Mouse (Mus musculus) thymus, adult 2 months (tissue): Measurements from ENCODE around the gene Ubap1l.

Experiments used
- CTCF ChIP-seq: fragments of 200-500 bp; IDR thresholded peaks from 2 replicates; pipeline ENCODE4 v1.5.1; 2012; ENCODE audit warnings: mild to moderate bottlenecking, control low read depth, low read length, moderate library complexity, borderline replicate concordance; ENCODE audit not compliant: control insufficient read depth, poor library complexity, insufficient read depth; ENCODE audit errors: extremely low read depth
- POLR2A ChIP-seq: fragments of 200-500 bp; IDR thresholded peaks from 2 replicates; pipeline ENCODE4 v1.6.1; 2012; ENCODE audit warnings: mild to moderate bottlenecking, low read length, control low read depth, moderate library complexity; ENCODE audit not compliant: control insufficient read depth, poor library complexity, insufficient read depth; ENCODE audit errors: extremely low read depth

DNA sequence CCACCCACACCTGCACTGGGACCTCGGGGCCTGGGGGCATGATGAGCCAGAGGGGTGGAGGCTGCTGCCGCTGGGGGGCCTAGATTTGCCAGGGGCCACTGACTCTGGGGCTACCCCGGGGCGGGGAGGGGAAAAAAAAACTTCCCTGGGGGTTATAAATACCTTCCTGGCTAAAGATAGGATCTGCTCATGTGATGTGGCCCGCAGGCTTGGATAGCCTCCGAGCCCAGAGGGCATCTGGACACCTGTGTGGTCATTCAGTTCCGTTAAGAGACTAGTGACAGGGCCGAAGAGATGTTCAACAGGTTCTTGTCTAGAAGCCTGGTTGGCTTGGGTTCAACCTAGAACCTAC, 30.7 kb downstream of the Ubap1l start, which contains the start of gene Kbtbd13:
- no peak for TF ChIP-seq CTCF
- no peak for TF ChIP-seq POLR2A
